ENCODE assay signal across 22 mouse cellular contexts in the genomic region with DNA sequence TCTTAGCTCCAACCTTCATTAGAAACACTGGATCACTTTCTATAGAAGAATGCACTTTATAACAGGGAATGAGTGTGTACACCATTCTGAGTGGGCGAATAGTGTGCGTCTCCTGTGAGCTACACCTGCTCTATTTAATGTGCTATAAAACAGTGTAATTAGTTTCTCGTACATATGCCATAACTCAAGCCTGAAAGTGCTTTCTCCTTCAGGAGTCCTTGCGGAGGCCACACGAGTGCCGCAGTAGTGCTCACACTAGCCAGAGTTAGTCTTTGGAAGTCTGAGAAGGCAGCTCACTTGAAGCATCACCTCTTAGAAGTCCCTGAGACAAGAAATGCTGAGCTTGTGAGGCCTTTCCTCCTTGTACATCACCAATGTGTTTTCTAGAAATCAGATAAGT. TPM values are rescaled to one million over a fixed set of nuclear protein-coding genes. Genes with fewer than 3 reads are reported as not detected.
DNase-seq lines count a peak whose midpoint lies in the region; ATAC-seq lines count a peak whose summit lies in the region.
"Had no signal": no experiment of that assay in that cellular context is flagged by ENCODE, and none has a peak within 500 bp of the region (broad histone marks: within the 10 kb centered on the region; RNA-seq: fewer than 3 reads in every experiment).

No protein-coding gene starts in this region.

- H3K4me2 ChIP-seq in intestine, embryonic 14.5 days (ENCODE audit: low read length): no peak overlapping the region
- H3K4me2 ChIP-seq in intestine, embryonic 16.5 days (ENCODE audit: low read depth, low read length): no peak overlapping the region
- no peak overlapping the region for H3K4me2 ChIP-seq in midbrain, embryonic 11.5 days
- no peak overlapping the region for H3K4me2 ChIP-seq in midbrain, embryonic 13.5 days (replicated peaks)
- no peak overlapping the region for H3K4me2 ChIP-seq in neural tube, embryonic 15.5 days
- H3K4me2 ChIP-seq: embryonic facial prominence, embryonic 13.5 days; embryonic facial prominence, embryonic 15.5 days; forebrain, embryonic 12.5 days had no signal

- intact Hi-C loops in gastrocnemius, postnatal 14 days (cut with DNase I; ENCODE audit: low total_unique reads): no loop called here

- H3K27ac ChIP-seq in intestine, embryonic 14.5 days (ENCODE audit: low read depth): no peak overlapping the region
- no peak overlapping the region for H3K27ac ChIP-seq in intestine, embryonic 16.5 days (ENCODE audit: low read length)
- no peak overlapping the region for H3K27ac ChIP-seq in midbrain, embryonic 11.5 days (ENCODE audit: low read depth, low read length)
- no peak overlapping the region for H3K27ac ChIP-seq in midbrain, embryonic 13.5 days
- no peak overlapping the region for H3K27ac ChIP-seq in neural tube, embryonic 15.5 days (replicated peaks)
- H3K27ac ChIP-seq: embryonic facial prominence, embryonic 13.5 days; embryonic facial prominence, embryonic 15.5 days; forebrain, embryonic 10.5 days; forebrain, embryonic 12.5 days had no signal

- no peak overlapping the region for H3K9ac ChIP-seq in intestine, embryonic 14.5 days (ENCODE audit: low read length)
- no peak overlapping the region for H3K9ac ChIP-seq in intestine, embryonic 16.5 days (ENCODE audit: low read depth, low read length)
- H3K9ac ChIP-seq in midbrain, embryonic 11.5 days (ENCODE audit: low read length): no peak overlapping the region
- H3K9ac ChIP-seq in midbrain, embryonic 13.5 days (replicated peaks): no peak overlapping the region
- H3K9ac ChIP-seq in neural tube, embryonic 15.5 days (replicated peaks): no peak overlapping the region
- H3K9ac ChIP-seq: embryonic facial prominence, embryonic 13.5 days; embryonic facial prominence, embryonic 15.5 days; forebrain, embryonic 12.5 days had no signal

- no peak for ATAC-seq in intestine, embryonic 14.5 days (replicated peaks; ENCODE audit: low FRiP score, low TSS enrichment, low read depth)
- ATAC-seq in intestine, embryonic 16.5 days: no peak
- ATAC-seq in midbrain, embryonic 11.5 days (ENCODE audit: low FRiP score): no peak
- no peak for ATAC-seq in midbrain, embryonic 13.5 days
- peak; percentile 60; the same call in 1 of the 2 replicates for ATAC-seq in neural tube, embryonic 15.5 days (ENCODE audit: low FRiP score)
- ATAC-seq: forebrain, embryonic 14.5 days had no signal

- no peaks in the 10 kb centered on the region for H3K36me3 ChIP-seq in intestine, embryonic 14.5 days (ENCODE audit: control insufficient read depth, insufficient read depth, low read length)
- no peaks in the 10 kb centered on the region for H3K36me3 ChIP-seq in intestine, embryonic 16.5 days (ENCODE audit: control insufficient read depth, insufficient read depth, low read length)
- no peaks in the 10 kb centered on the region for H3K36me3 ChIP-seq in midbrain, embryonic 11.5 days (ENCODE audit: control insufficient read depth, insufficient read depth, low read length)
- no peaks in the 10 kb centered on the region for H3K36me3 ChIP-seq in midbrain, embryonic 13.5 days
- H3K36me3 ChIP-seq in neural tube, embryonic 15.5 days: no peaks in the 10 kb centered on the region
- H3K36me3 ChIP-seq: embryonic facial prominence, embryonic 13.5 days; embryonic facial prominence, embryonic 15.5 days; forebrain, embryonic 10.5 days; forebrain, embryonic 12.5 days had no signal

- H3K27me3 ChIP-seq in intestine, embryonic 14.5 days (replicated peaks; ENCODE audit: control insufficient read depth, insufficient read depth, low read length): no peaks in the 10 kb centered on the region
- no peaks in the 10 kb centered on the region for H3K27me3 ChIP-seq in intestine, embryonic 16.5 days (replicated peaks; ENCODE audit: control insufficient read depth, insufficient read depth, low read length)
- no peaks in the 10 kb centered on the region for H3K27me3 ChIP-seq in midbrain, embryonic 11.5 days (ENCODE audit: control insufficient read depth, insufficient read depth, low read length)
- H3K27me3 ChIP-seq in midbrain, embryonic 13.5 days: no peaks in the 10 kb centered on the region
- H3K27me3 ChIP-seq in neural tube, embryonic 15.5 days (replicated peaks): no peaks in the 10 kb centered on the region
- H3K27me3 ChIP-seq: embryonic facial prominence, embryonic 13.5 days; embryonic facial prominence, embryonic 15.5 days; forebrain, embryonic 12.5 days had no signal

- no peaks in the 10 kb centered on the region for H3K9me3 ChIP-seq in intestine, embryonic 14.5 days (ENCODE audit: control insufficient read depth, low read length)
- no peaks in the 10 kb centered on the region for H3K9me3 ChIP-seq in intestine, embryonic 16.5 days (ENCODE audit: control insufficient read depth, low read length)
- no peaks in the 10 kb centered on the region for H3K9me3 ChIP-seq in midbrain, embryonic 11.5 days (ENCODE audit: control insufficient read depth, low read length)
- no peaks in the 10 kb centered on the region for H3K9me3 ChIP-seq in midbrain, embryonic 13.5 days
- no peaks in the 10 kb centered on the region for H3K9me3 ChIP-seq in neural tube, embryonic 15.5 days (replicated peaks)
- H3K9me3 ChIP-seq: embryonic facial prominence, embryonic 13.5 days; embryonic facial prominence, embryonic 15.5 days; forebrain, embryonic 10.5 days; forebrain, embryonic 12.5 days had no signal

- WGBS in intestine, embryonic 14.5 days: 79% methylated on average over 6 of the region's 6 CpGs
- 86% methylated on average over 6 of the region's 6 CpGs for WGBS in intestine, embryonic 16.5 days
- 96% methylated on average over 6 of the region's 6 CpGs for WGBS in midbrain, embryonic 11.5 days
- WGBS in midbrain, embryonic 13.5 days: 92% methylated on average over 6 of the region's 6 CpGs
- WGBS in neural tube, embryonic 15.5 days: 56% methylated on average over 6 of the region's 6 CpGs

- H3K4me1 ChIP-seq in intestine, embryonic 14.5 days (replicated peaks; ENCODE audit: control insufficient read depth, insufficient read depth, low read length): peaks cover 5% of the 10 kb centered on the region; the same call in 1 of the 2 replicates
- H3K4me1 ChIP-seq in intestine, embryonic 16.5 days (ENCODE audit: control insufficient read depth, insufficient read depth, low read length): no peaks in the 10 kb centered on the region; the same call in 1 of the 2 replicates
- H3K4me1 ChIP-seq in midbrain, embryonic 11.5 days (ENCODE audit: control insufficient read depth, insufficient read depth, low read length): no peaks in the 10 kb centered on the region
- no peaks in the 10 kb centered on the region for H3K4me1 ChIP-seq in midbrain, embryonic 13.5 days (replicated peaks)
- H3K4me1 ChIP-seq in neural tube, embryonic 15.5 days: 0 out of 2 replicates have a peak, but pooled peaks cover 4% of the 10 kb centered on the region
- H3K4me1 ChIP-seq: embryonic facial prominence, embryonic 15.5 days; forebrain, embryonic 10.5 days; forebrain, embryonic 12.5 days had no signal

- peak; percentile 37 for DNase-seq in intestine, embryonic 14.5 days (ENCODE audit: low spot score)
- DNase-seq in midbrain, embryonic 11.5 days (ENCODE audit: low spot score, missing footprints): peak; percentile 37
- no peak for DNase-seq in gastrocnemius, postnatal 14 days
- DNase-seq: adrenal gland, adult 2 months; adrenal gland, postnatal 10 days; adrenal gland, postnatal 25 days; cerebellum, adult 11 months; cerebellum, adult 18-20 months; cerebellum, adult 8-10 months; cerebellum, adult 9-11 months; cerebellum, postnatal 14 days; cerebellum, postnatal 36 days; embryo, embryonic 11 days had no signal

- H3K4me3 ChIP-seq in intestine, embryonic 14.5 days (ENCODE audit: low read depth, low read length): no peak overlapping the region
- H3K4me3 ChIP-seq in intestine, embryonic 16.5 days (ENCODE audit: low read length): no peak overlapping the region
- H3K4me3 ChIP-seq in midbrain, embryonic 11.5 days (ENCODE audit: low read depth, low read length): no peak overlapping the region
- H3K4me3 ChIP-seq in midbrain, embryonic 13.5 days (replicated peaks): no peak overlapping the region
- H3K4me3 ChIP-seq in neural tube, embryonic 15.5 days (replicated peaks): no peak overlapping the region
- H3K4me3 ChIP-seq: embryonic facial prominence, embryonic 13.5 days; embryonic facial prominence, embryonic 15.5 days; erythroblast, embryonic 14.5 days; forebrain, embryonic 10.5 days; forebrain, embryonic 12.5 days had no signal

RNA-seq across cellular contexts. Expression of gene Sub1, which starts 9.4 kb away (rescaled TPM):
- 716 and 762 TPM in 2 replicates for polyA plus RNA-seq in intestine, embryonic 14.5 days (2014; fragmentation: Nextera tagmentation; extraction: Ambion mirVana)
- polyA plus RNA-seq in intestine, embryonic 16.5 days (2015; fragmentation: Nextera tagmentation; extraction: Ambion mirVana): 527 and 590 TPM in 2 replicates
- polyA plus RNA-seq in midbrain, embryonic 11.5 days (2014; fragmentation: Nextera tagmentation; extraction: Ambion mirVana): 798 and 807 TPM in 2 replicates
- 587 and 637 TPM in 2 replicates for polyA plus RNA-seq in midbrain, embryonic 13.5 days (2015; fragmentation: Nextera tagmentation; extraction: Ambion mirVana)
- polyA plus RNA-seq in neural tube, embryonic 15.5 days (2015; fragmentation: Nextera tagmentation; extraction: Ambion mirVana): 575 TPM in 2 replicates
- 100 to 1,000 TPM; 101 to 124 TPM for total RNA-seq in gastrocnemius, postnatal 14 days (2021)
